Mouse (Mus musculus) T-helper 1 cell (primary cell): Measurements from ENCODE around the gene Amph.
"Not testable (repeated sequence)": the region's sequence is repeated elsewhere in the genome, so short reads cannot be mapped to it uniquely, and the experiment has no call there.

Experiments
- in situ Hi-C: fragments of 300-600 bp; cut with MboI, MseI; formaldehyde crosslinking; loops from one replicate; pipeline ENCODE4 v1.15.1; 2025; ENCODE audit warnings: high pct_unique_total_duplicates

Amph gene

DNA sequence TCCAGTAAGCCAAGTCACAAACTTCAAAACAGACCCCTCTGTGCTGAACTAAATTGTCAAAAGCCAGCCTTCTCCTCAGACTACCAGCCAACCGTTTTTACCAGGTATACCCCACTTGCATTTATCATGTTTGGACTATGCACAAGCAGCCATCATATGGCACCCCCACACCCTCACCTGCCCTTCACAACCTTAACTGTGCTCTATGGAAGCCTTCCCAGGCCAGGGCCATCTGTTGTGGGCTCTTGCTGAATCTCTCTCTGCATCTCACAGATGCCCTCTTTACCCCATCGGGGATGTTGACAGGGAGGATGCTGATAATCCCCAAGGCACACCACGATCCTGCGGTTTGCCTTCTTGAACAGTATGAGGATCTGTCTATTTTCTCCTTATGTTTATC lies 77.9 kb downstream of the Amph start:
- in situ Hi-C loops = no loop called here

DNA sequence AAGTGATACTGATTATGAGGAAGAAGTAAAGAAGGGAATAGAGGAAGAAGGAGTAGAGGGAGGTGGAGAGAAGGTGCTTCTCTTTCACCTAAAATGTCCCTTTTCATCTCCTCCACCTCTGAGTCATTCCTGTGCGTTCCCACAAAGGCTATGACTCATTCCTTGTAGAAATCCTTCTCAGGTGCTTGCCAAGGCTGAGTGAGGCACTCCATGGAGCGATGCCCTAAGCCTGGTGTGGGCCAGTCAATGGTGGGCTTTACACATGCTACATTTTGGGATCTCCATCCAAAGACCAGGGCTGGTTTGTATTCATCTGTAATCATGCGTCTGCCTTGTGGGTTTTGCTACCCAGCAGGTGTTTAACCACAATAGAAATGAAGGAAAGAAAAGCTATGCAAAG lies 78.9 kb downstream of the Amph start:
- in situ Hi-C loops = no loop called here

DNA sequence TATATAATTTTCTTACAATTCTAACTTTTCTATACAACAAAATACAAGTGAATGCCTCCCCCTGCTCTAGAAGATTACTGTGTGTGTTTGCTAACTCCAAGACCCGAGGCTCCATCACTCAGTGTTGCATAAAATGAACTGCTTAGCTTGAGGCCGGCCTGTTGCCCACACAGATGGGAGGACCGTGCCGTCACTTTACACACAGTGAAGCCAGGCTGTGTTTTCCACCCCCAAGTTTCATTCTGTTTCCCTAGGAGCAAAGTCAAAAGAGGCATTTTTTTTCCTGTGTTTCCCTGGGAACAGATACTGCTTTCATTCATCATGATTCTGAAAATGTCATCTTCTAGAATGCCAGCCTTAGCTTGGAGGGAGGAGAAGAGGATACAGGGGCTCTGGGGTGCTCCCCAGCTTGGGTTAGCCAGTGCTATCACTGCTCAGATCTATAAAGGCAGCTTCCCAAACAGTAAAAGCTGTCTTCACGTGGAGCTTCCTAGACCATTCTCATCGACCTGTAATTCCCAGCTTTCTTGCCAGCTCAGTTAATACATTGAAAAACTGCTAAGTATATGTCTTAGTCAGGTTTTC lies 79.9 kb downstream of the Amph start:
- in situ Hi-C loops = no loop called here

DNA sequence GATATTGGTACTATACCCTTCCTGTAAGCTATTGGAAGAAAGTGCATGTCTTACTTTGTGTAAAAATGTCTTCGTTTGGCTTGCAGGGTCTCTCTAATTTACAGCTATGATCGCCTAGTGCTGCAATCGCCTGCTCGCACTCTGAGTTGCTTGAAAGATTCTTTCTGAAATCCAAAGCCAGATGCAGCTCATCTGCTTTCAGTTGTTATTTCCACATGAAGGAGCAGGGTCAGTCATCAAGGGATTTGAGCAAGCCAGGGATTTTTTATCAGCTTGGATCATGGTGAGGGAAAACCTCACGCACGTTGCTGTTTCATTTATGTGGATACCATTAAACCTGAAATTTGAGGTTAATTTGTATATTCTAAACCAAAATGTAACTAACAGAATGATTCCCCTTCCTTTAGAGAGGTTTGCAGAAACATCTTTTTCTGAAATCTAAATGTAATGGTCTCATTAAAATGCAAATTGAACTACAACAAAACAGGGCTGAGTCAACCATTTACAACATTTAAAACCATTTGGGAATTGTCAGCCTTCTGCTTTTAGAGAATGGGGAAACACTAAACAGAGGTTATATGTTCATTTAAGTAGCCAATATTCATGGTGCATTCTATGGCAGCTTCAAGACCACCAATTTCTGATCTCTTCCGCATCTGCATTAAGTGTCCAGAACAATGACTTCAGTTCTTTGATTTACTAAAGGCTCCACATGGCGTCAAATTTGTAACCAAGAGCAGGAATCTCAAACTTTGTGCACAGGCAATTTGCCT lies 84.1 kb downstream of the Amph start:
- in situ Hi-C loops = no loop called here

DNA sequence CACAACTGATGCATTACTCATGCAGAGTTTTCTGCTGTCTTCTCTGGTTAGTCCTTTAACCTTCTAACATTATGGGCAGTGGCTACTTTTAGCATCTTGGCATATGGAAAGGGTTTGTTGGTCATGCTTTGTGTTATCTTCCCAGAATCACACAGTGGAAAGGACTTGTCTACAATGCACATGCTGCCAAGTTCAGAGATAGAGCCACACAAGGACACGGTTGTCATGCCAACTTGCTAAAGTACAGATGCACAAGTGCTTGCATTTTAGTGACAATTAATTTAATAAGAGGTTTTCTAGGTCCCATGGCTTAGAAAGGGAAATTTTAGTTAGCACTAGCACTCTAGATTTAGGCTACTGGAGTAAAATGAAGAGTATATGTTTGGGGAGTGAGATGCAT lies 104.1 kb downstream of the Amph start:
- in situ Hi-C loops = no loop called here

DNA sequence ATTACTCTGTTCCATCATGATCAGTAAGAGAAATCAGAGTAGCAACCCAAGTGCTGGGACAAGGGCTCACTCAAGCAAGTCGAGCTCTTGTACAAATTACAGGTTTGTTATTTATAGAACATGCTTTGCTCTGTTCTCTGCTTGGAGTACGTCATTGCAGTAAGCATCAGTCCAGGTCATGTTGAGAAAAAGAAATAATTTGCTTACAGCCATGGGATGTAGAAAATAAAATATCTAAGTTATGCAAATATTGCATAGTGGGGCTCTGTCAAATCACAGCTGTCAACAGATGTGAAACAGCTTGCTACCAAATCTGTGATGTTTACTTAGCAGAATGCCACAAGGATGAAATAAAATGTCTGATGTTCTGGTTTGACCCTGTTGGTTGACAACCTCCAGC lies 106.5 kb downstream of the Amph start:
- in situ Hi-C loops = no loop called here

DNA sequence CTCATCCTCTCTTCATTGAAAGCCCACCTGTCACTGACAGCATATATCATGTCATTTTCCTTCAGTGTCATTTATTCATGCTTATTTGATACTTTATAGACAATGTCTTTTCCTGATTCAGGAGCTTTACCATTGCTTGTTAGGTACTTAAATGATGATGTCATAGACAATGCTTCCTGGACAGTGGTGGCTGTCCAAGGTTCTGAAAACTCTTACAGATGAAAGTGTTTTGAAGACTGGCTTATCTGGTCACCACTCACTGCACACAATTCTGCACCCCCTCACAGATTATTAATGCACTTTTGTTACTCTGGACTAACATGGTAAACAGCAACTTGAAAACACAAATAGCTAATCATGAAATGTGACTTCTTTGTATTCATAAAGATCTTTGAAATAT lies 124.3 kb downstream of the Amph start:
- in situ Hi-C loops = no loop called here

DNA sequence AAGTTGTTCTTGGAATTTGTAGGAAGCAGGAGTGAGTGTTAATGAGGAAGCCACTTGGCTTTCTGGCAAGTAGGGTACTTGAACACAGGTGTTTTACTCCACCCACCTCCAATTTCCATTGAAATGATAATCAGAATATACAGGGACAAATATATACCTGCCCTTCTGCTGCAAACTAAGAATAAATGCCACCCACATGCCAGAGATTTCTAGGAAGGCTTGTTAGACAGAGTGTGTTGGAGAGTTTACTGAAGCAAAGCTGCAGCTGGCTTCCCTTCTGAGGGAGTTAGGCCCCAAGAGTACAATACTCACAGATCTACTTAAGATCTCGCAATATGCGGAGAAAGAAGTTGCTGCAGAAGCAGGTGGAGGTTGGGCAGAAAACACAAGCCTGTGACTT lies 129.4 kb downstream of the Amph start:
- in situ Hi-C loops = no loop called here

DNA sequence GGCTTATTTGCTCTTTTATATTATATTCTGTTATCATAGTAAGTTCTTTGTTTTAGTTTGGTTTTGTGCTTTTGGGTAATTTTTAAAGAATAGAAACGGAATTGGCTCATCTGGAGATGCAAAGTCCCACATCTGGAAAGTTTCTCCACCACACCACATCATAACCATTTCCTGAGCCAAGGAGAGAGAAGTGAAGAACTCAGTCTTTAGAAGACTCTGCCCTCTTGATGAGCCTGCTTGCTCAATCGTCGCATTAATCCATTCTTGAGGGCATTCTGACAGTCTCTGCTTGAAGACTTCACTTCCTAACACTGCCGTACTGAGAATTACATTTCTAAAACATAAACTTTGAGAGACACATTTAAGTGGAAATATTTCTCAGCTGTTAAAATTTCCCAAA lies 133.9 kb downstream of the Amph start:
- in situ Hi-C loops = no loop called here

DNA sequence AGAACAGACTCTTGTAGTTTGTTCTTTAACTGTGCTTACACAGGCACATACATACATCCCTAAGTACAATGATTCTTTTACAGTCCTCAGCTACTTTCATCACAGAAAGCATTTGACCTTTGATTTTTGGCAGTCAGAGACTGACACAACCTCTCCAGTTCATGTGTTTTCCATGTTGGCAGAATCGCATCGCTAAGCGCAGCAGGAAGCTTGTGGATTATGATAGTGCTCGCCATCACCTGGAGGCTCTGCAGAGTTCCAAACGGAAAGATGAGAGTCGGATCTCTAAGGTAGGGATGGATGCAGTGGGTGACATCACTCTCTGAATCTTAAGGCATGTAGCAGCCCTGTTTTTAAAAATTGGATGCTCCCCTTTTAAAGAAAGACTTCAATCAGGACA lies 146.6 kb downstream of the Amph start:
- in situ Hi-C loops = no loop called here

DNA sequence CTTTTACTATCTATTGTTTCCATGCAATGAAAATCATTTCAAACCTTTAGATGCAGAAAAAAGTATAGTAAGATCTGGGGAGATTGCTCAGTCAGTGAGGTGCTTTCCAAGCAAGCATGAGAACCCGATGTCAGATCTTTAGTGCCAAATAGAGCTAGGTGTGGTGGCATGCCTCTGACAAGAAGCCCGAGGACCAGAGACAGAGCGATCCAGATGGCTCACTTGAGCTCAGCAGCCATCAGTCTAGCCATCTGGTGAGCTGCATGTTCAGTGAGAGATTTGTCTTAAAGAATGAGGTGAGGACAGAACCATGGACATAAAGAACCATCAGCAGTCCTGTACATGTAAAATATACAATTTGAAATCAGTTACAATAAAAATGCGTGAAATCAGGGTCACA lies 149.1 kb downstream of the Amph start:
- in situ Hi-C loops = no loop called here

DNA sequence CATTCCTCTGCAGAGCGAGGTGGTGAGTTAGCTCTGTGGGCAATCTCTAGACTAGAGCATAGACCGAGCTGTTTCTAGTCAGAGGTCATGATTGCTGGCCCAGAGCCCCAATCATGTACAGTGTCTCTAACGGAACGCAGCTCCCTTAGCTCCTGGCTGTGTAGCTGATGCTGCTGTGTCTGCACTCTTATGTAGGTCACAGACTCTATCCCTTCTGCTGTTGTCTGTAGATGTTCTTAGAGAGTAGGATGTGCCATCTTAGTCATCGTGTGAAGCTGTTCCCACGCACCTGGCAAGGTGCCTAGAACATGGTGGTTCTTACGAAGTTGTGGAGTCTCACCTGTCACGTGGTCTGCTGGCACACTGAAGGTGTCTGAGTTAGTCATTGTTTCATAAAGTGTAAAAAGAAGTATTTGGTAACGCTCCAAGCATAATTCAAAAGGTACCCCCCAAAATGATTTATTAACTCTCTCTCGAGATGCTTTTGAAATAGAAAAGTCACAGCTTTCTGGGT lies 153.9 kb downstream of the Amph start:
- in situ Hi-C loops = no loop called here

DNA sequence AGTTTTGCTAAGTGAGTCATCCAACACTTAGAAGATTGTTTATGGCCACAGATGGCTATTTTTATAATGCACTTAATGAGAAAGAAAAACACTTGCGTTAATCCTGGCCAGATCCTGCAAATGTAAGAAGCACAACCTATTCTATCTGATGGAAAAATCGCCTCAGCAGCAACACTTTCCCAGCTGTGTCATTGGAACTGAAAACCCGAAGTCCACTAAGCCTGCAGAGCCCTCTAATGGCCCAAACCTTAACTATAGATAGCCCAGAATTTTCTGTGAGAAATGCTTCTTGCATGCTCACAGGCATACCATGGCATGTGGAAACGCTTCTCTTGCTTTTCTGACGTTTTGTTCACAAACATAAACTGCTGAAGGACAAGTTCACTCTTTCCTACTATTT lies 158.4 kb downstream of the Amph start:
- in situ Hi-C loops = no loop called here

DNA sequence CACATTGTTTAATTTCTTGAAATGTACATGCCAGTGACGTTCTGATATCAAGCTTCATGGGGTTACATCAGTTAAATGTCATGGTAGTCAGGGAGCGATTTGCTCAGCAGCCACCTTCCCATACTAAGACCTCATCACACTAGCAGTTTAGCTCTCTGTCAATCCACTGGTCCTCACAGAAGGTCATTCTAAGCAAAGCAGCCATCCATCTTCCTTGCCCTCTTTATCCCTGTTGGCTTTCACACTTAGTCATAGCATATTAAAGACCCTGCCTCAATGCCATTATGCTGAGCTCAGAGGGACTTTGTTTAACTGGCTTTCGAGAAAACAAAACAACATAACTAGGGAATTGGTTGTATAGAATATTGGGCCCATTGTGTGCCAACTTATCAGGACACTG lies 161.3 kb downstream of the Amph start:
- in situ Hi-C loops = no loop called here

DNA sequence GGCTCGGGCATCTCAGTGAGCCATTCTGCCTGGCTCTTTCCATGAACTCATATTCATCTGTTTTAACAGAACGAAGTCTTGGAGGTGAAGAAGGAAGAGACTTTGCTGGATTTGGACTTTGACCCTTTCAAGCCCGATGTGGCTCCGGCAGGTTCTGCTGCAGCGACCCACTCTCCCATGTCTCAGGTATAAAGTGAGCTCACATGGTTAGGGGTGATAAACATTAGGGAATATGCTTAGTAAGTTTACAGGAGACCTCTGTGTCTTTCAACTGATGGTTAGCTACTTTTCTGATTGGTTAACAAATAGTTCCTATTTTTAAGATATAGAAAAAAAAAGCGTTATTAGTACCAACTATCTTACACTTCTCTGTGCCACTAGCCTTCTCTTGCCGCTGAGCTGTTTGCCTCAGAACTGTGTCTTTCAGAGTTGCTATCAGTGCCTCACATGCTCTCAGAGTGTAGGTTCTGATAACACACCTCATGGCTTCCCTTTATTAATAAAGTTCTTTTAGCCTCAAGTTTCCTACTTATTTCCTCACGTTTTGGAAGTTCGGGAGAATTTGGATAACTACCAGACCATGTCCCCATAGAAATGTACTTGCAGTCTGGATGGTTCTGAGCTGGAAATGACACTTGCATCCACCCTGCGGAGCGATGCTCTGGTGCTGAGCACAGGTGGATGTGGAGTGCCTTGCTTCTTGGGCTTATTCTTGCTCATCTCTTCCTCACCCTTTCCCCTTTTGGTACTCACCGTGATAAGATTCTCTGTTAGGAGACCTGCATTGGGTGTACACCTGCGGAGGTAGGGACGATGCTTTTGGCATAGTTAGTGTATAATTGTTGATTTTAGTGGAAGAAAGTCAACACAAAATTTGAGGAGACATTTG lies 165.3 kb downstream of the Amph start:
- in situ Hi-C loops = no loop called here

DNA sequence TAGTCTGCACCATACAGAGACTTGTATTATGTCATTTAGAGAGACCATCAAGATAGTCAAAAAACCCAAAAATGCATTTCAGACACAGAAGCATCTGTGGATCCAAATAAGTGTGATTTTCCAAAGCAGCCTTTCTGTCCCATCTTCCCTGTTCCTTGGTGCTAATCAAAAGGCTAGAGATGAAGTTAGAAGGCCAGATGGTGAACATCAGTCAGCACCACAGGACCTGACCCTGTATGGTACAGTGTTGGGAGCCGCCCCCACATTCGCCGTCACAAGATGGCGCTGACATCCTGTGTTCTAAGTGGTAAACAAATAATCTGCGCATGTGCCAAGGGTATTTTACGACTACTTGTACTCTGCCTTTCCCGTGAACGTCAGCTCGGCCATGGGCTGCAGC lies 166.8 kb downstream of the Amph start:
- in situ Hi-C loops = not testable (repeated sequence)

DNA sequence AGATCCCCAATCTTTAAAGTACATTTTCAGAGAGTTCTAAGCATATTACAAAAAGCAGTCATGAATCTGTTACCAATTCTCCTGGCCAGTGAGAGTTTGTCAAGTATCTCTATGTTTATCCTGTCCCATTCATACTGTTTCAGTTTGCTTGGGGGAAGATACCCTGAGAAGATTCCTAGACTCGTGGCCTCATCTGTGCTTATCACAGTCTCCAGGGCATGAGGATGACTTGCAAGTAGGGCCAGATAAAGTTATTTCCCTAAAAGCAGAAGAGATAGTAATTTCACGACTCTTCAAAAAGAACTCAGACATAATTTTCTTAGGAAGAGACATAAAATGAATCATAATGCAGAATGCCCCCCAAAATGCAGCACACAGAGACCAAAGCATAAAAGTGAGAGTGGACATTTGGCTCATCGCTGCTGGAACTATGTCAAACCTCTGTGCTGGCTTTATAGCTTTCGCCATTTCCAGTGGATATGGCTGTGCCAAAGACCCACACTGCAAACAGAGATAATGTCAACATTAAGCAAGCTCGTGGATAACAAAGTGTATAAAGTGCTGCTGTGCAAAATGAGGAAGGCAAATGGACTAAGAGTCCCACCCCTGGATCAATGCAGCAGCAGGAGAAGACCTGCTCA lies 179.0 kb downstream of the Amph start:
- in situ Hi-C loops = no loop called here

DNA sequence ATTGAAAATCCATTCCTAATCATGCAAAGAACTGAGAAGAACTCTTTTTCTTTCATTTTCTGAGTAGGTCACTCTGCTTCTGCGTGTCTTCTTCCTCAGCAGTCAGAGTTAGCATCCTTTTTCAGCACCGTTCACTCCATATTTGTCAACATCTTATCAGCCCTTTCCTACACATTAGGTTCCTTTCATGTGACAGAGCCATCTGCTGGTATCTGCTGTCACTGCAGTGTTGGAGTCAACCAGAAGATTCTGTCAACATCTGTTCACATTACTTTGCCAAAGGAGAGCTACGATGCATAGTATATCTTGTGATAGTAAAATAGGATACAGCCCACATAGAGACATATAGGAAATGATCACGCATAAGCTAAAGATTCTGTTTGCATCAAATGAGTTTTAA lies 185.8 kb downstream of the Amph start:
- in situ Hi-C loops = no loop called here

DNA sequence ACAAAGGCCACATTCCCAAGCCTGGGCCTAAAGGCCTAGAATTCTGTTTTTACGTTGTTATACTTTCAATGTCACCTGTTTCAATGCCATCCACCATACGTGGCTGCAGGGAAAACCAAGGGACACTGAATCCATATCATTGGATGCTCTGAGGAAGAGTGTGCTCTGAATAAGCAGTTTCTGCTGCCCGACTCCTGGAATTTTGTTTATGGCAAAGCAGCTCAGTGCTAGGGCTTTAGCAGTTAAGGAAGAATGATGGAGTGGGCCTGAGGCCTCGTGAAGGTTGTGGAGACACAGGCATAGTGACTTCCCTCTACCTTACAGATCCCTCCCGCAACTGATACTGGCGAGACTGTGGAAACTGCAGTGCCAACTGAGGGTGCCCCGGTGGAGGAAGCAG lies 189.2 kb downstream of the Amph start:
- in situ Hi-C loops = no loop called here

DNA sequence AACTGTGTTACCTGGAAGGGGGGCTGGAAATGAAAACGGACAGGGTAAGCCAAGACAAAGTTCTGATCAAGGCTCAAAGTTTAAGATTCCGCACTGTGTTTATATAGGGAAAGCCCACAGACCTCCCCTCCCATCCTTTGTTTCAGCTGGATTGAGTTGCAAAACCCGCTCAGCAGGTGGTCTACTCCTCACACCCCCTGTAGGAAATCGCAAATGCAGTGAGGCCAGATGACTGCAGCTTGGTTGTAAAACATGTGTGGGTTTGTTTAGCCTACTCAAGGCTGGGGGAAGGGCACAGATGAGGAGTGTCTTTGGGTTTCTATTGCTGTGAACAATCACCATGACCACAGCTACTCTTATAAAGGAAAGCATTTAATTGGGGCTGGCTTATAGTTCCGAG lies 189.9 kb downstream of the Amph start:
- in situ Hi-C loops = no loop called here

DNA sequence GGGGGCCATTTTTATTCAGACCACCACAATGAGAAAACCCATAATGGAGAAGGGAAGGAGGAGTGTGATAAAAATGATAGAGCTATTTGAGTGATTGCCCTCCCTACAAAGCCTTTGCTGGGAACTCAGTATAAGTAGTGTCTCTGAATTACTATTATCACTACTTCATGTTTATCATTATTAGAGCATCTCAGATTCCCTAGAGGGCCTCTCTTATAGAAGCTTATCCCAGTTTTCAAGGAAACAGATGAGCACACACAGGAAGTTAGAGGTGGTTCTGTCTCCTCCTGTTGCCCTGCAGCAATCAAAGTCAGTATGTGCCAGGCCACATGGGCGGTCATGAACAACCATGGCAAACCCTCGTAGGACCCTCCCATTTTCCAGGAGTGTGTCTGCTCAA lies 190.5 kb downstream of the Amph start:
- in situ Hi-C loops = no loop called here

DNA sequence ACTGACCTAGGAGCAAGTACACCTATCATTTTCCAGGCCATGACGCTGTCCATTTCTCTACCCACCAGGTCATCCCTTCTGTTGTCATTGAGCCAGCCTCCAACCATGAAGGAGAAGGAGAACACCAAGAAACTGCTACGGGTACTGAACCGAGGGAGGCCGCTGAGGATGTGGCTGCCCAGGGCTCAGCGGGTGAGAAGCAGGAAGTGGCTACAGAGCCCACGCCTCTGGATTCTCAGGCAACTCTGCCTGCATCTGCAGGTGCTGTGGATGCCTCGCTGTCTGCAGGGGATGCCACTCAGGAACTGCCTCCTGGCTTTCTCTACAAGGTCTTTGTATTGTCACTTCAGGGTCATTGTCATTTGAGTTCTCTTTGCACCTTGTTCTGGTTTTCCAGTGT lies 191.1 kb downstream of the Amph start:
- in situ Hi-C loops = no loop called here
